Mouse (Mus musculus) gastrocnemius, adult 18-20 months (tissue): ENCODE data around the gene Dusp10. TPM values are rescaled to one million over a fixed set of nuclear protein-coding genes. Genes with fewer than 3 reads are reported as not detected.
A peak's percentile ranks its signal among the peaks of the same experiment; 100 is the strongest.

Experiments used
- DNase-seq: peaks from one replicate; pipeline ENCODE4 v3.0.0; 2021; ENCODE audit warnings: low spot score
- total RNA-seq, 2 experiments: library from RNA; stranded (reverse); gene quantifications; 2 replicates each; pipeline ENCODE4 v1.2.3; 2021

The Dusp10 gene
- total RNA-seq, 2 experiments from 2014 or later: 12.9 to 17.0 TPM

GRCm38 (mm10) chr1:184053711-184054110 lies 40.6 kb downstream of the Dusp10 start:
- no peak for DNase-seq

GRCm38 (mm10) chr1:184054176-184054575 lies 41.1 kb downstream of the Dusp10 start:
- no peak for DNase-seq

GRCm38 (mm10) chr1:184058206-184058605 lies 45.1 kb downstream of the Dusp10 start:
- no peak for DNase-seq

GRCm38 (mm10) chr1:184059814-184060213 lies 46.7 kb downstream of the Dusp10 start:
- DNase-seq: no peak

- no peak for DNase-seq
Observed at GRCm38 (mm10) chr1:184060381-184060780, 47.3 kb downstream of the Dusp10 start.

GRCm38 (mm10) chr1:184060828-184061734 lies 48.0 kb downstream of the Dusp10 start:
- no peak for DNase-seq

- DNase-seq: no peak
Observed at GRCm38 (mm10) chr1:184061901-184062300, 48.8 kb downstream of the Dusp10 start.

- DNase-seq: peak; percentile 63
Observed at GRCm38 (mm10) chr1:184064306-184064705, 51.2 kb downstream of the Dusp10 start.

- DNase-seq: no peak
Observed at GRCm38 (mm10) chr1:184065589-184066361, 52.7 kb downstream of the Dusp10 start.

- no peak for DNase-seq
Observed at GRCm38 (mm10) chr1:184066460-184067287, 53.6 kb downstream of the Dusp10 start.

- no peak for DNase-seq
Observed at GRCm38 (mm10) chr1:184067704-184068558, 54.8 kb downstream of the Dusp10 start.

GRCm38 (mm10) chr1:184068971-184069370 lies 55.9 kb downstream of the Dusp10 start:
- DNase-seq: no peak

- DNase-seq: no peak
Observed at GRCm38 (mm10) chr1:184076065-184076464, 63.0 kb downstream of the Dusp10 start.

- DNase-seq: no peak
Observed at GRCm38 (mm10) chr1:184076756-184077155, 63.7 kb downstream of the Dusp10 start.

- no peak for DNase-seq
Observed at GRCm38 (mm10) chr1:184079304-184079703, 66.2 kb downstream of the Dusp10 start.

- peak; percentile 46 for DNase-seq
Observed at GRCm38 (mm10) chr1:184082661-184083060, 69.6 kb downstream of the Dusp10 start.

GRCm38 (mm10) chr1:184083166-184083565 lies 70.1 kb downstream of the Dusp10 start:
- no peak for DNase-seq

GRCm38 (mm10) chr1:184084961-184085360 lies 71.9 kb downstream of the Dusp10 start:
- peak; percentile 46 for DNase-seq

GRCm38 (mm10) chr1:184090515-184090914 lies 77.4 kb downstream of the Dusp10 start:
- no peak for DNase-seq

GRCm38 (mm10) chr1:184094914-184095313 lies 81.8 kb downstream of the Dusp10 start:
- no peak for DNase-seq

GRCm38 (mm10) chr1:184100414-184100813 lies 87.3 kb downstream of the Dusp10 start:
- no peak for DNase-seq
